Mouse (Mus musculus): ENCODE measurements around the gene Rcn1. TPM values are rescaled to one million over a fixed set of nuclear protein-coding genes. Genes with fewer than 3 reads are reported as not detected.

Rcn1 gene
- total RNA-seq, 2 experiments from 2014 or later, result 36.6 to 43.5 TPM

DNA sequence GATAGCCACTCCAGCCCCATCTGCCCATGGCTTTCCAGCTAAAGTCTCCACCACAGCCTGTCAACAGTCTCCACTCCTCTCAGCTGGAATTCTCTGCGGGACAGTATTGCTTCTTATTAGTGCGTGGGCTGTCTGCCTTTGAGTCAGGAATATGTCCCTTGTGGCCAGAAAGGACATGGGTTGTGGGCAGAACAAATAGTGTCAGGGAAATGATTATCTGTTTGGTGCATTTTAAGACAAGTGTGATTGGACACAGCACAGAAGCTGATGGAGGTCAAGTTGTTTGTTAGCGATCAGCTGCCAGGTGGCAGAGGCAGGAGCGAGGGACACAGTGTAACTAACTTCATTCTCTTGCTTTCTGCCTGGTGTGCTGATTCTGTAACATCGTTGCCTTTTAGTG, 42.3 kb downstream of the Rcn1 start:
- intact Hi-C loops (cut with DNase I), result no loop called here

DNA sequence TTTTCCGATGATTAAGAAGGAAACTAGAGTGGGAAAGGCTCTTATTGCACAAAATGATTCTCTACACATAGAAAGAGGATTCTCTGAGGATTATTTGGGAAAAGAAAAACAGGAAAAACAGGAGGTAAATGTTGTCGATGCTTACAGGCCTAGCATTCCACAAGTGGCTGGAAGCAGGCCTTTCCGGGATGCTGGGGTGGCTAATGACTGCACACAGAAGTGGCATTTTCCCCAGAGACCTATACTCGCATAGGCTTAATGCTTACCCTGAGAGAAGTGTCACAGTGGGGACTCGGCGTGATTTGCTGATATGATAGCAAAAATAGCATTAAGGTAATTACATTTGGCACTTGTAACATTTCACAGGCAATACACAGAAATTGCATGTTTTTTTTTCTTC, 50.2 kb downstream of the Rcn1 start:
- DNase-seq, result no peak
- intact Hi-C loops (cut with DNase I), result no loop called here

More for the DNA sequence above, 42.3 kb downstream of the Rcn1 start:
- no peak for DNase-seq

DNA sequence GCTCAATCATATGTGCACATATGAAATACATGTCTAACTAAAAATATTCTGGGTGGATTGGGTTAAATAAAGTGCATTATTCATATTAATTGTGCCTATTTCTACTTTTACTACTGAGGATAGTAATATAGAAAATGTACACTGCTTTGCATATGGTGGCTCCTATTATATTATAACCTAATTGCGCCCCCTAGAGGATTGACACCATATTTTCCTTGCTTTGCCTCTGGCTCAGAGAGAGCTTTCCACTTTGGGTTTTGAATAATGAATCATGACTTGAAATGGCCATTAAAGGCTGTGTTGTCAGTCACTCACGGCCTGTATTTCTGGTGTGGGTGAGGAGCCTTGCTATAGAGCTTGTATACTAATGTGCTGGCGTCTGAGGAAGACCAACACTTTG, 59.1 kb downstream of the Rcn1 start:
- intact Hi-C loops (cut with DNase I), result loop anchor here (5.0 to 10.0 kb wide), 5 partner anchors 87 to 977 kb away; no protein-coding TSS in a partner anchor
- DNase-seq, result no peak

DNA sequence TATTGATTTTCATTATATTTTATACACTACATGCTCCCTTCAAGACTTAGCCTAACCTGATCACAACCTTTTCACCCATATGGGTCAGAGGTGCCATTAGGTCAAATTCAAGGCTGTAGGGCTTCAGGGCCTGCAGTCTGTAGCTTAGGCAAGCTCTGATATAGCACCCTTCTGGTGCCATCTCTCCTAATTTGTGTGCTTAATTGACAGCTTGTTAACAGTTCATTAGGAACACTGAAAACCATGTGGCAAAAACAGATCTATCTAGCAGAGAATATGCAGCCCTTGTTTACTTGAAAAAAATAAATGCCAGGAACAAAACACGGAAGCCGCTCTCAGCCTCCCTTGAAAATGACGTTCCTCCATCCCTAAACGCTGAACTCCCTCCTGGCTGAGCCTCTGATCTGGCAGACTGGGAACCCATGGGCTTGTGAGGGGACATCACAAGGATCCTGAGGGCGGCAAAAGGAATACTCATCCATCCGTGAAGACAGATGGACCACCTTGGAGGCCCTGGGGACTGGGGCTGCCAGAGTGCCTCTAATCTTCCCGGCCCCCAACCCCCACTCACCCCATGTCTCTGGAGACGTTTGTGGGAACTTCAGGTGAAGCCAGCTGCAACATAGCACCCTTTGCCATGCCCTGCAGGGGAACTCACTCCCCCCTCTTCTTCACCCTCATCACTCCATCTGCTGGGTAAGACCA, 61.8 kb downstream of the Rcn1 start:
- DNase-seq, result peak; percentile 61
- intact Hi-C loops (cut with DNase I), result loop anchor here (5.0 to 10.0 kb wide), 5 partner anchors 90 to 980 kb away; no protein-coding TSS in a partner anchor

DNA sequence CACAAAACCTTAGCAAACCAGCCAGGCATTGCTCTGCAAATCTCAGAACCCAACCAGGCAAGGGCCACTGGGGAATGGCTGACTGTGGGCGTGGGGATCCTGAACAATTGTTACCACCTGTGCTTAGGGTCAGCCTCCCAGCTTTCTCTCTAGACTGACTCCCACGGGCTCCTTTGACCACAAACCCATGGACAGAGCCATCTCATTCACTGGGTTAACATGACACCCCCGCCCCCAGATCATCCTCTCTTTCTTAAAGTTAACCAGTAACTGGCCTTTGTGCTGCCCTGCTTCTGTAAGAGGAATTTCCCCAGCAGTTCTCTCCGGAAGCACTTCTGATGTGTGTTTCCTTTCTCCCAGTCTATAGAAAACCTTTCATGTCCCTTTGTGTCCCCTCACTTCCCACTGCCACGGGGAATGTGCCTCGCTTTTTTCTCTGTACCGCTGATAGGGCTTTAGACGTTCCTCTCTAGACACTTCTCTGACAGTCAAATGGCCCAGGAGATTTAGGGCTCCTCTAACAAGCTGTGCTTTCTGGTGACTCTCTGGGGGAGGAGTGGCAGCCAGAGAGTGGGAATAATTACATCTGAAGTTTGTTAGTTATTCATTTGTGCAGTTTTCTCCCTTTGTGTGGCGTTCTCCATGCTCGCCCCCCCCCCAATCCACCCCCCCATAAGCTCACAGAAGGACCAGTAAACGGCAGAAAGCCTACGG, 62.6 kb downstream of the Rcn1 start:
- intact Hi-C loops (cut with DNase I), result loop anchor here (5.0 to 10.0 kb wide), 5 partner anchors 91 to 981 kb away; no protein-coding TSS in a partner anchor
- DNase-seq, result no peak

Other genes starting within 250 kb of the Rcn1 start
- not detected for gene Them7, start 175.0 kb downstream of the Rcn1 start, total RNA-seq (2021)

Data from left cerebral cortex, postnatal 4 days (tissue).